Mouse (Mus musculus) urinary bladder, postnatal 36 days (tissue): ENCODE results near the gene Cacna1g.

Experiments
- DNase-seq, 2 experiments: peaks; one replicate each; pipeline ENCODE4 v3.0.0; 2022; ENCODE audit warnings: low spot score in 2 of 2, mixed read lengths in 1 of 2

Gene Cacna1g

DNA sequence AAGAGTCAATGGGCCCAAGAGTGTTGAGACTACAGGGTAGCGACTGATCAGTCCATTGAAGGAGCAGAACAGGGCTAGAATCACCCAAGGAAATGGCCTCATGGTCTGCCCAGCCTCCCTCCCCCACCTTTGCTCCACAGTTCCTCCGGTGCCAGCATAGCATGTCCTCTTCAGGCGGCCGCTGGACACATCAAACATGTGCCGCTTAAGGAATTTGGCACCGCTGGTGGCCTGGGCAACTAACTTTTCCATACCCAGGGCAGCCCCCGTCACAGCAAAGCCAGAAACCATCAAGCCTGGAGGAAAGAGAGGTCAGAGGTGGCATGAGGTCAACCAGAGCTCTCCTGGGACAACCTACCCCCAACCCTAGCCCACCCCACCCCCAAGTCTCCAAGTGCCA lies 8.0 kb upstream of the Cacna1g start:
- DNase-seq: no peak

DNA sequence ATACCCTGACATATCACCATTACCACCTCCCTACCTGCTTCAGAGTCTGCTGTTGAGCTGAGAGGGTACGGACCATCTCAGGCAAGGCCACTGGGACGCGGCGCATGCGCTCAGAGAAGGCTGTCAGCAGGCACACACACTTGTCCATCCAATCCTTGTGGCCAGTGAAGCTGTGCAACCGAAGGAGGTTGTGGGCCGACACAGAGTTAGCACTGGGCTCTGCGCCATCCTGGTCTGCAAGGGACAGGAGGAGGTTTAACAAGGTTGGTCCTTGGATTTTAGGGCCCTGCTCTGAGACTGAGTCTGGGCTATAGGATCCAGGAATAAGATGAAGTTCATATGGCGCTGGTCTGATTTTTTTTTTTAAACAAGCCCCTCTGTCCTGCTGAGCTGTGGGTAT lies 6.4 kb upstream of the Cacna1g start:
- DNase-seq: no peak

DNA sequence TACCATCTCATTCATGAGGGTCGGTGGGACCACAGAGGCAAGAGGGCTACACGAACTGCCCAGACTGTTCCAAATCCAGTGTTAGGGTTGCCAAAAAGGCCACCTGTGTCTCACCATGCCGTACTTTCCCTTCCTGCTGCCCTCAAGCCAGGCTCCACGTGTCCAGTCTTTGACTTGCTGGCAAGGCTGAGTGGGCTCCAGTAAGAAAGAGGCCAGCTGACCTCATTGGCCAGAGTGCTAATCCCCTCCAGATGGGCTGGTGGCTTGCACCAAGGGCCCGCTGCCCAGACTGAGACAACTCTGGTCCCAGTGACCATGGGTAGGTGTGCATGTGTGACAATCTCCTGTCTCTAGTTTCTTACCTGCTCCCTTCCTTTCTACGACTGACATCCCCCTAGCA lies 3.7 kb upstream of the Cacna1g start:
- no peak for DNase-seq

GRCm38 (mm10) chr11:94475722-94476121 lies 1.7 kb upstream of the Cacna1g start:
- no peak for DNase-seq

DNA sequence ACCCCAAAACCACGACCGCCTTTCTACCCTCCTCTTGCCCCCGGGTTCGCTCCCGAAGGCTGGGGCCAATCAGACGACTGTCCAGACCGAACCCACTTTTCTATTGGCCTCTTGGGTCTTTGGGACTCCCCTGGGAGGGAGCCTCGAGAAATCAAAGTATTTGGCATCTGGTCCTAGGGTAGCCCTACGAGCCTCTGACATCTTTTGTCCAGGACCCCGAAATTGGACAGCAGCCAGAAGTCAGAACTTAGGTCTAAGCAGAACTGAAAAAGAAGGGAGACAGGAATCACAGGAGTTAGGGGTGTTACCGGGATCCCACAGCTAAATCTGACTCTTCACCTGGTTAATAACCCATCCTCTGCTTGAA lies 529 bp upstream of the Cacna1g start:
- DNase-seq: no peak

DNA sequence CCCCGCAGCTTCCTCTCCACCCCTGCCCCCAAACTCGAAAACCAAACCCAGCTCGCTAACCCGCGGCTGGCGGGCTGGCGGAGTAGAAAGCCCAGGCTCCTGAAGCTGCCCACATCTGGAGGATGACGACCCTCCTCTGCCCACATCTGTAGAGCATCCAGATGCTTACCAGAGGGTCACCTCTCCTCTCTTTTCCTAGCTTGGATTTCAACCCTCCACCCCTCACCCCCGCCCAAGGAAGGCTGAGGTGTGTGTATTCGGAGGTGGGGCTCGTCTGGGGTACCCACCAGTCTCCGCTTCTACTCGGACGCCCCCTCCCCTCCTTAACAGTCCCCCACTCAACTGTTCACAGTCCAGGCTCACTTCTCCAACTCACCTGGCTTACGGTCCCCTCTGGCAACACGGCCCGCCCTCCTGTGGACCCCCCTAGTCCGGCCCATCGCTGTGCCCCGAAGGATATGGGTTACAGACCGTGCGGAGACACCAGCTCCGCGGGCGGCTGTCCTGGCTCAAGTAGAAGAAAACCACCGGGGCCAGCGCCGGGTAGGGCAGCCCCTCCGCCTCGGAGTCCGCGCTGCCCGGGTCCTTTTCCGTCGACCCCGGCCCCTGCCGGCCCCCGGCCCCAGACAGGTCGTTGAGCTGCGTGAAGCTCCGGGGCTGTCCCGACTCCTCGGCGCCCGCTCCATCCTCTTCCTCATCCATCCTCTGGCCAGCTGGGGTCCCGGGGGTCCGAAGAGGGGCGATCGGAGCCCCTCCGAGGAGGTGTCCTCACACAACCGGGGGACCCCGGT lies 887 bp downstream of the Cacna1g start:
- no peak for DNase-seq

DNA sequence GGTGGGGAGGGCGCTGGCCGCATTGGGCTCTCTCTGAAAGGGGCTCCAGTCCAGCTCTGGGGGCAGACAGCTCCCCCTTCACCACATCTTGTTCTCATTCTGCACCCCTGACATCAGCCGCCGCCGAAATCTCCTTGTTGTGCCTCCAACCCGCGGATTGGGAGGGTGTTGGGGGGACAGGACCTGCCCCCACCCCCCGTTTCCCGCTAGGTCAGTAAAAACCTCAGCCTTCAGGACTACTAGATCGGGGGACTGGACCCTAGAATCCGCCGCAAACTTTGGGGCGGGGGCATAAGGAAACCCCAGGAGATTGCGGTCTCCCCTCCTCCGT lies 1.4 kb downstream of the Cacna1g start:
- DNase-seq: no peak

DNA sequence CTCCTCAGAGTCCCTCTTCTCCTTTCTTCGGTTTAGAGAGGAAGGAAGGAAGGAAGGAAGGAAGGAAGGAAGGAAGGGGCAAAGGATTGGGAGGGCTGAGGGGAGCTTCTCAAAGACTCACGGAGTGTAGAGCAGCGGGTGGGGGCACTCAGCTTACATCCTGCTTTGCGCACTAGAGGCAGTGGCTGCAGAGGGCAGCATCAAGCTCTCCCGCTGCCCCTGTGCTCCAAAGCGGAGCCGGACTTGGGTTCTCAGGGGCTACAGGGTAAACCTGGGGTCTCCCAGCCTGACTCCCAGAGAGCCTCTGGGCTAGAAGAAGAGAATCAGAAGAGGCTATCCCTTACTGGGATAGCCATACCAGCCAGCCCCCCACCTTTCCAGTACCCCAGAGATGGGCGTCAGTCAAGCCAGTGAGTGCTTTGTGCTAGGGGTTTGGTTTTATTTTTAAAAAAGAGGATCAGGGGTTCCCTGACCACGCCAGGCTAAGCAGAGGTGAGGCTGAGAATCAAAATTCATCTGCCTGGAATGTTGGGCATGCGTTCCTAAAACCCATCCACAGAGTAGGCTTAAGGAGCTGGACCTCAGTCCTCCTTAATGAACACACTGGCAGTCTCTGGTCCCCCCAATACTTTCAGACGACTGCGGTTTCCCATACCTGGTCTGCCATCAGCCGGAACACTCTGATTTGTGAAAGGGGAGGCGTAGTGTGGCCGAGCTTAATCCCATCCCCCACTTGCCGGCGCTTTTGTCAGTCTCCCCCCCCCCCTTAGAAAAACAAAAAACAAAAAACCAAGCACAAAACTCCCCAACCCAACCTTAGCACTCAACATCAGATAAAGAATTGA lies 2.0 kb downstream of the Cacna1g start:
- no peak for DNase-seq

GRCm38 (mm10) chr11:94470391-94470790 lies 3.6 kb downstream of the Cacna1g start:
- DNase-seq: no peak

GRCm38 (mm10) chr11:94469136-94470064 lies 4.6 kb downstream of the Cacna1g start:
- DNase-seq: no peak

- no peak for DNase-seq
Observed at GRCm38 (mm10) chr11:94468582-94469064, 5.4 kb downstream of the Cacna1g start.

DNA sequence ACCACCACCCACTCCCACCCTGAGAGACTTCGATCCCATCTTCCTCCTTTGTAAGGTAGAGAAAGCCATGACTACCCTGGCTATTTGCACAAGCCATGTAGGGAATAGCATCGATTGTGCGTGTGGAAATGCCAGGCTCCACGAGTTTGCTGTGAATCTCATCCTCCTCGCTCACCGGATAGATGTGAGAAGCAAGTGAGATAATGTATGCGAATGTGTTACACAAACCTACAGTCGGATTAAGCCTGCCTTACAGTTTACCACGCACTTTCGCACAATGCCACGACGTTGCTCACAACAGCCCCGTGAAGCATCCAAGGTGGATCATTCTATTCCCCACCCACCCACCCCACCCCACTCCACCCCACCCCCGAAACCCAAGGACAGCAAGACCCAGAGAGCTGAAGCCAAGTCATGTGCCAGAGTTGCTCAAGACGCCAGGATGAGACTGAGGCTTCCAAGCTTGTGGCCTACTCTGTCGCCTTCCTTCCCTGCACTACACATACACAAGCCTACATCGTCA lies 7.6 kb downstream of the Cacna1g start:
- no peak for DNase-seq

DNA sequence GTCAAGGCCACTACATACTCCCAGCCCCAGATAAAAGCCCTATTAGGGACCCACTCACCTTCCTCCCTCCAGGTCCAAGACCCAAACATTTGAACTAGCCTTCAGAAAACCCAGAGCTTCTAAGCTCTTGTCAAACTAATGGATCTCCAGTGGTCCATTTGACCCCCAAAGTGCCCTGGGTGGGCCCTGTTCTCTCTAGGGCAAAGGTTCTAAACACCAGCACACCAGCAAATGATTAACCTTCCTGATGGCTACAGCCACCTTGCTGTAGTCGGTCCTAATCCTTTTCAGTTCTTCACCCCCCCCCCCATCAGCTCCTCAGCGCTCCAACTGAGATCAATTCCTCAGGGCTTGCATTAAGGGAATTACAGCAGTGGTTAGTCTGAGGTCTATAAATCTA lies 9.8 kb downstream of the Cacna1g start:
- no peak for DNase-seq

- DNase-seq: no peak
Observed at GRCm38 (mm10) chr11:94461856-94462255, 12.1 kb downstream of the Cacna1g start.

DNA sequence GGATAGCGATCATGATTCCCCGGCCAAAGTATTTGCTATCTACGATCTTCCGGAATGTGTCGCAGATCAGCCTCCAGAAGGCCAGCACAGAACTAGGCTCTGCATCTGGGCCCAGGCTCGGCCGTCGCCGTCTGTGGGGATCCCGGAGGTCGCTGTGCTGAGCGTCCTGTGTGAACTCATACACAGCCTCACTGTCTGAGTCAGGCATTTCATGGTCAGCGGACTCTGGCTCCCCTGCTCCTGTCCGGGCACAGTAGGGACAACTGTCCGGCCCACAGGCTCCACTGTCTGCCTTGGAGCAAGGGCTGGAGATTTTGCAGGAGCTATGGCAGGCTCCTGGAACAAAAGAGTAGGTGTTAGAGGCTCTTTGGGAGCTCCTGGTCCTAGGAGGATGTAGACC lies 17.0 kb downstream of the Cacna1g start:
- DNase-seq: no peak

DNA sequence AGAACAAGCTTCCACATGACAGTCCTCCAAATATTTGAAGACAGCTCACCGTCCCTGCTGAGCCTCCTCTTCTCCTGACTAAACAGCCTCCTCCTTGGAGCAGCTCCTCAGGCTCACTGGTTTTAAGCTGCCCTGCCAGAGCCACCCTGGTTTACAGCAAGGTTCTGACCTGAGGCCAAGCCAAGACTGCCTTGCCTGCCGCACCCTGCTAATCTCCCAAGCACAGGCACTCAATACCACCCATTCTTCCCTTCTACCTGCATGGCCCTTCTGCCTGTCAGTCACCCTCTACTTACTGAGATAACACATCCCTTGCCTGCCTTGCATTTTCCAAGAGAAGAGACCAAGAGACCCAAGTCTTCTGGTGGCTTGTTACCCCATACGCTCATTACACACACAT lies 17.7 kb downstream of the Cacna1g start:
- DNase-seq: no peak

DNA sequence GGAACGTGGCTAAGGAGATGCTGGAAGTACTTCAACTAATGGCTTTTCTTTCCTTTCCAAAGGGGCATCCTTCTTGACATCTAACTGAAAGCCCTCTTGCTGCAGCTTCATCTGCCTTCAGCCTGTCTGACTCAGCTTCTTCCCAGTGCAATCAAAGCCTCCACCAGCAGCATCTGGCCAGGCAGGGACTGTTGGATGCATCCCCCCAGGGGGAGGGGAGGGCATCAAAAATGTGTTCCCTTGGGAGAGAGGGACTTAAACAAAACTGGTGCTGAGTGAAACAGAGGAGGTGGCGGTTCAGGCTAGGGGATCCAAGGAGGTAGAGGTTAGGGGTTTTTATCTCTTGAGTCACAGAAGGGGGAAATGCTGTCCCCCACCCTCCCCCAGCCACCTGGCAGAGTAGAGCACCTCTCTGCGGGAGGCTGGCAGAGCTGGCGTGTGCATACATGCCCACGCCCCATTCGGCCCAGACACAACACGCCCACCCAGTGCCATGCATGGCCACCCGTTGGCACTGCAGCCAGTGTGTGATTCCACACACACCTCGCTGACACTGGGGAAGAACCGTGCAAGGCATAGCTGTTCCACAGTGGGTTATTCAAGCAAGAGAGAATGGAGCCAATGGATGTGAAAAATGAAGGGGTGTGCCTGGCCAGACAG lies 18.7 kb downstream of the Cacna1g start:
- no peak for DNase-seq

DNA sequence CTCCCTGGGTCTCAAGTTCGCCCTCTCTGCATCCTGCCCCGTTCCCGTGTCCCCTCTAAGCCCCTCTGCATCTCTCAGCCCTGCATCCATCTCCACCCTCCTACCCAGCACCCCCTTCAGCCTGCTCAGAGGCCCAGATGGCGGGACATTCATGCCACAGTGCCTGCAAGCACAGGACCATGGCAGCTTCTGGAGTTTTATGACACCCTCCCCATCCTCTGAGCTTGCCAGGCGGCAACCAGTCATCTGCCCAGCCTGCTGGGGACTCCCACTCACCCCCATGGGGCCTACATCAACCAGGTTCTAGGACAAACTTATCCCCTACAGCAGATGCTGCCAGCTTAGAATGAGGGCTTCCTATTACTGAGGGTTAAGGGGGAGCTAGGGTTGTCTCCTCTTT lies 19.2 kb downstream of the Cacna1g start:
- DNase-seq: no peak

- DNase-seq: no peak
Observed at GRCm38 (mm10) chr11:94451091-94451773, 22.8 kb downstream of the Cacna1g start.

DNA sequence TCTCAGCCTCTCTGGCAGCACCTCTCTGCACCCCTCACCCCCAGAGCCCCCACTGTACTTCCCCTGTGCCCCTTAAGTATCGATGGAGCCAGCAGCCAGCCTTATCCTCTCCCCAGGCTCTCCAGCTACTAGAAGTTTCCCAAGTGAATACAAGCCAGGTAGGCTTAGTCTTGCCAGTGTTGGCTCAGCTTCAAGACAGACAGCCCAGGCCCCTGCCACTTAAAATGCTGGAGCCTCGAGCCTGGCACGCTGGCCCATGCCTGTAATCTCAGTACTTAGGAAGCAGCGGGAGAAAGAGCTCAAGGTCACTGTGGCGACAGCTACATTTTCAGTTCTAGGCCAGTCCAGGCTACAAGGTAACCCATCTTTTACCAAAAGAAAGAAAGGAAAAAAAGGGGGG lies 24.1 kb downstream of the Cacna1g start:
- DNase-seq: no peak

DNA sequence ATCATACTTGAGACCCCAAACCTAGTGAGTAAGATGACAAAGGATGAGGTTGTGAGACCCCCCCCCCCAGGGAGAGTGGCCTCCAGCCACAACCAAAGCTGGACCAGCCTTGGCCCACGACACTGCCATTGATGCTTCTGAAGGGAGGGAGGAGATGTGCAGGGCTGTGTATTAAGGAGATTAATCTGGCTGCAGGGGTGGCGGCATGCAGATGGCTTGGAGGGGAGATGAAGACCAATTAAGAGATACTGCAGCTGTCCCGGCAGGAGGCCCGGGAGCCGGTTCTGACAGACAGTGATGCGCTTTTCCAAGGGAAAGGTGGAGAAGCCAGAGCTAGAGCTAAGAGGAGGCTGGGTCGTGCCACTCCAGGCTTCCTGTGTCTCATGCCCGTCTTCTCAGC lies 24.8 kb downstream of the Cacna1g start:
- no peak for DNase-seq
